Mouse (Mus musculus) Muller cell, postnatal 12 days (primary cell): ENCODE measurements around the gene Gm10354.
"Not testable (repeated sequence)": the region's sequence is repeated elsewhere in the genome, so short reads cannot be mapped to it uniquely, and the experiment has no call there.

Experiments used
- DNase-seq: peaks from one replicate; pipeline ENCODE4 v3.0.0-alpha.2; 2015; ENCODE audit errors: inconsistent ontology term

Gene Gm10354

DNA sequence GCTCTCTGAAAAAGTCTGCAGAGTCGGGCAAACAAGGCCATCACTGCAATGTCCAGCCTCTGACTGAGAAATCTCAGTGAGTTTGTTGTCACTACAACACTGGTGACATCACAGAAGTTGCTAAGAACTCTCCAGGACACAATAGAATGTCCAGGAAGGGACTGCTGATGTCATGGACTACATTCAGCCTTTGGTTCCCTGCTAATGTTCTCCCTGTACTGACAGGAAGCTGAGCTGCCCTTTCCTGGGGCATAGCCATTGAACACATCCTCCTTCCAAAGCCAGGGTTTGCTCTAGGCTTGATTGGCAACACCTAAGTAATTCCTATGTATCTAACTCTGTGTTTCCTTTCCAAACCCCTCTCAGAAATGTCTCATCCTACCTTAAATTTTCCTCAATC, at the start of gene Gm10354:
TSS of gene Gm10354 (minus strand) at position 101 of the 400 bp plus-strand sequence.
- DNase-seq = not testable (repeated sequence)

DNA sequence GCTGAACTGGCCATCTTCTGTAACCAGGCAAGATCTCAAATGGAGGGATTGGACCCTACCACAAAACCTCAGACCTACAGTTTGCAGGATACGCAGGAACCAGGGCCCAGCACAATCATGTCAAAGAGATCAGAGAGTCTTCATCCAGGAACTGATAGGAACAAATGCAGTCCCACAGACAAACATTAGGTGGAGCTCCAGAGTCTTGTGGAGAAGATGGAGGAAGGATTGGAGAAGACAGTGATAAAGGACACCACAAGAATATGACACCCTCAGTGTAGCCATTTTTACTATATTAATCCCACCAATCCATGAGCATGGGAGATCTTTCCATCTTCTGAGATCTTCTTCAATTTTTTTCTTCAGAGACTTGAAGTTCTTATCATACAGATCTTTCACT, 45.6 kb upstream of the Gm10354 start:
- not testable (repeated sequence) for DNase-seq

DNA sequence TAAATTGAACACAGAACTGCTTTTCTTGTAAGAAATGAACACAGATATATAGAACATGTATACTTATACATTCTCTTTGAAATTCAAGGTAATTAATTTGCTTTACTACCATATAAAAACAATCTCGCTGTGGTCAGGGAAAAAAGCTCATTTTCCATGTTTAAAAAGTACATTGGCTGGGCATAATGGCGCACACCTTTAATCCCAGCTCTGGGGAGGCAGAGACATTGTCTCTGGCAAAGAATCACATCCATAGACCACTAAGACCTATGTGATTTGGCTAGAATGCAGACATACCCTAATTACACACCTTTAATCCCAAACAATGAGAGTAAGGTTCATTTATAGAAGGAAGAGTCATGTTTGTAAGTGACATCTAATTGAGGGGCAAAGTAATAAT, 41.3 kb upstream of the Gm10354 start:
- not testable (repeated sequence) for DNase-seq

DNA sequence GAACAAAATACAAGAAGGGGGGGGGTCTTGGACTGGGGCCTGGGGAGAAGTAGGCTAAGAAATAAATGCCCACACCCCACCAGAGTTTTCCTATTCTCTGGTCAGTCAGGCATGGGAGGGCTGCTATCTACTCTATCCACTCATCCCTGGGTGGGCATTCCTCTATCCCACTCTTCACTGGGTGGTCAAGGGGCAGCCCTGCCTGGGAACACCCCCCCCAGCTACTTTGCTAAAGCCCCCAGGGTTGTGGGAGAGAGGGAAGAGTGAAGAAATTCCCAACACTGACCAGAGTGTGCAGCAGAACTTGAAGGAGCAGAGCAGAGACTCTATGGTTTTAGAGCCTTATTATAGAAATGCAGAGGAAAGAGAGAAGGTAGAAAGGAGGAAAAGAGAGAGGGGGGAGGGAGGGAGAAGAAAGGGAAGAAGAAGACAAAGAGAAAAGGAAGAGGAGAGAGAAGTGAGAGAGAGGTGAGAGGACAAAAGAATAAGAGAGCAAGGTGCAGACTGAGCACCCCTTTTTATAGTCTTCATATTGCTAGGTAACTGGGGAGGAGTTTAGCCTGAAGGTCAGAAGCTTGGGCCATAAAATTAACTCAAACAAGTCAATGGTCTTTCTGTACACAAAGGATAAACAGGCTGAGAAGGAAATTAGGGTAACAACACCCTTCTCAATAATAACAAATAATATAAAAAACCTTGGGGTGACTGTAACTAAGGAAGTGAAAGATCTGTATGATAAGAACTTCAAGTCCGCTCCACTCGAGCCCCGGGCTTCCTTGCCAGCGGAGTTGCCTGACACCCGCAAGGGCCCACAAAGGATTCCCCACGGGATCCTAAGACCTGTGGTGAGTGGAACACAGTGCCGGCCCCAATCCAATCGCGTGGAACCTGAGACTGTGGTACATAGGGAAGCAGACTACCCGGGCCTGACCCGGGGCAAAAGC, 32.2 kb upstream of the Gm10354 start:
- not testable (repeated sequence) for DNase-seq

DNA sequence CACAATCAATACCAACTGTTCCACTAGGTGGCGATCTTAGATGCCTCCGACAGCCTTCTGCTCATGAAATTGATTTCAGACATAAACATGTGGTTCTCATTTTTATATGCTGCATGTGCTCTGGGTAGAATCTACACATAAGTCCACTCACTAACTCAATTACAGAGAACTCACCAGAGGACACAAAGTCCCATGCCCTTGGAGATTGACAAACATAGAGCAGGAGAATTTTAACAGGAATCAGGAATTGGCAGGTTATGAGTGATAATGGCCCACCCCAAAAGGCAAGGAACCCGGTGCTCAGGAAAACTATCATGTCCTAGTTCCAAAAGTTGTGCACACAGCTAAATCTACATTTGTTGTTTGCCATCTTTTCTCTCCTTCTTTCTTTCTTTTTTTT, 28.2 kb upstream of the Gm10354 start:
- DNase-seq = not testable (repeated sequence)

DNA sequence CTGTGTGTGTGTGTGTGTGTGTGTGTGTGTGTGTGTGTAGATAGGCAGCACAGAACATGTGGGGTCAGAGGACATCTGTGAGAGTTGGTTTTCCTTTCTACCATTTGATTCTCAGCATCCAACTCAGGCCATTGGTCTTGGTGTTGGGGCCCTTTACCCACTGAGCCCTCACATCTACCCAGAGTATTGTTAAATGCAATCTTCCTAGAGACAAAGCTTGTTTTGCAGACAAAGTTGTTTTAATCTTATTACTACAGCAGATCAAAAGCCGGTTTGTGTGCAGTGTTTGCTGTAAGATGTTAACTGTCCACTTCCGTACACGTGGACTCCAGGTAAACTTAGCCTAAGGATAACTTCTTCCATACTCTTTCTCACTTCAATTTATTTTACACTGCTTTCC, 27.6 kb upstream of the Gm10354 start:
- DNase-seq = not testable (repeated sequence)

DNA sequence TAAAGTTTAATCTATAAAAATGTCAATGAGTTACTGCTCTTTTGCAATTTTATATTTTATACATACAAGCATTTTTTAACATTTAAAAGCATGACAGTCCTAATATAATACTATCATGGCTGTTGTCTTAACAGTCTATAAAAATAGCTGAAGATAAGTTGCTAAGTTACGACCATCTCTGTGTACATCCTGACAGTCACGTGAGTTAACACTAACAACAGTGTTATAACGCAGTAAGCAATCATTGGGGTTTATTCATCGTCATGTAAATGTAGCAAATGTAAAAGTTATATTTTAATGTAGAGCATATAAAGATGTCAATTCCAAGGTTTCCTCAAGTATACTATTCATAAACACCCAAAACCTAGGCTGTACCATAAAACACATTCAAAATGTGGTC, 26.8 kb upstream of the Gm10354 start:
- not testable (repeated sequence) for DNase-seq

DNA sequence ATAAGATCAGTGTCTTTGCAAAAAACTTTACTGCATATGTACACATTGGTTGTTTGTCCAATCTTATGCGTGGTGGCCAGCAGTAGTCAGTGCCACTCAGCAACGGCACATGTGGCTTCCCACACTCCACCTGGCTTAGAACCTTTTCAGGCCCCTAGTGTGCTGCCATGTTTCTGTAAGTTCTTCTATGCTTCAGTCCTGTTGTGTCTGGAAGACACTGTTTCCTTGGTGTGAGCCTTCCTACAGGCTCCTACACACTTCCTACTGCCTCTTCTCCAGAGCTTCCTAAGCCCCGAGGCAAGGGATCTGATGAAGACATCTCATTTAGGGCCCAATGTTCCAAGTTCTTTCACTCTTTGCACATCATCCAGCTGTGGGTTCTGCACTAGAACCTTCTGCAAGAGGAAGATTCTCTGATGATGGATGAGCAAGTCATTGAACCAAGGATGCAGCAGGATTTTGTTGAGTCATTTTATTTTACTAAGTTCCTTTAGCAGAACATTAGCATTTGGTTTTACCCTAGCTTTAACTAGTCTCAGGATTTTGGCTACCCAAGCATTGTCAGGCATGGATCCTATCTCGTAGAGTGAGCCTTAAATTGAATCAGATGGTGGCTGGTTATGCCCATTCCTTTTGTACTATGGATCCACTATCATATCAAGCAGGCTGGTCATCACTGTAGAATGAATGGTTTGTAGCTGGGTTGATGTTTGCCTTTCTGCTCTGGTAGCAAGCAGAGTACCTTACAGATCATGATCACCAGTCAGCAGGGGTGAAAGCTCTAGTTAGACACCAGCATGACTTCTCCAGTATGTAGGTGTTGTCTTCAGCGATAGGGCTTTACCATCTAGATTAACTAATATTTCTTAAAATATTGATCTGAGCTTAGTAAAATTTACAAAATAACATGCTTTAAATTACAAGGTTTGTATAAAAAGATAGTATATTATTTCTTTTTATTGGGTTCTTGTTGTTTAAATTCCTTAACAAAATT, 26.1 kb upstream of the Gm10354 start:
- DNase-seq = not testable (repeated sequence)

DNA sequence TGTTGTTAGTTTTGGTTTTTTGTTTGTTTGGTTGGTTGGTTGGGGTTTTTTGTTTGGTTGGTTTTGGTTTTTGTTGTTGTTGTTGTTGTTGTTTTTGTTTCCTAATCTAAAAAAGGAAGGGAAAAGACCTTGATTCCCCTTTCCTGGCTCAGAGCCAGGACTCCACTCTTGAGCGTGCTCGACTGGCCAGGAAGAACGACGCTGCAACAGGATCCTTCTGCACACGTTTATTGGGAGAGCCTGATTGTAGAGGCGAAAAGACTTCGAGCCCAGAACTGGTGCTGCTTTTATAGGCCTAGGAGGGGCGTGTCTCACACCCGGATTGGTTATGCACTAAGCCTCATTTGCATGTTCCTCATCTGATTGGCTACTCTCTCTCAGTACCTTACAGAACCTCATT, 19.3 kb upstream of the Gm10354 start:
- DNase-seq = not testable (repeated sequence)

DNA sequence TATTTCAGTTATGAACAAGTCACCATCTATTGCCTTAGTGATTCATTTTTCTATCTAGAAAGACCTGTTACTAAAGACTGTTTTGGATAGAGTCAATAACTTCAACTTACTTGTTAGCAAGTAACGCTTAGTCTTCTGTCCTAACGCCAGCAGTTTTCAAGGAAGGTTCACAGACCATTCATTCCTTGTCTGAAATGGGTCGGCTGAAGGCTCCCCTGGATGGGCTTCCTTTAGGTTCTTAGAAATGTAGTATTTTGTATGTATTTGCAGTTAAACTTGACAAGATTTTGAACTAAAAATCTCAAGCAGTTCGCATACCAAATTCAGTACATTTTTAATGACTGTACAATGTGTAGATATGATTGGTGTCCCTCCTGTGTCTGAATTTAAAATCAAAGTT, 18.8 kb upstream of the Gm10354 start:
- DNase-seq = not testable (repeated sequence)

DNA sequence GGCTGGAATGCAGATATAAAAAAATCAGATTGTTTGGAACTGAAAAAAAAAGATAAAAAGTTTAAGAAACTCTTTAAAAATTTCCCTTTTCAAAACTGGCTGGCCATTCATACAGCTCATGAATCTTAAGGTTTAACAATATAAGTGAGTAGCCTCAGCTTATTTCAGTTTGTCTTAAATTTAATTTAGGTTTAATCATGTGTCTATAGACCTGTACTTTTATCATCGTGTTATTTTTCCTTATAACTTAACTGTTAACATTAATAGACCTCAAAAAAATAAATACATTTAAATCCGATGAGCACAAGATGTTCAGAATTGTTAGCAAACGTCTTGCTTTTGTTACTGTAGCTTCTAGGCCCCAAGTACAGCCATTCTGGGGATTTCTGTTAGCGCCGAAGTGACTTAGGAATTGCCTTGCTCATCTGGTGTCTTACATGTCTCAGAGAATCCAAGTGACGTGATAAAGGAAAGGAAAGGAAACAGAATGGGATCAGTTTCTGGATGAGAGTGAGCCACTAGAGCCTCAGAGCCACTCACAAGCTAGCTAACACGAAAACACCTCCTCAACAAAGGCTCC, 18.0 kb upstream of the Gm10354 start:
- not testable (repeated sequence) for DNase-seq

DNA sequence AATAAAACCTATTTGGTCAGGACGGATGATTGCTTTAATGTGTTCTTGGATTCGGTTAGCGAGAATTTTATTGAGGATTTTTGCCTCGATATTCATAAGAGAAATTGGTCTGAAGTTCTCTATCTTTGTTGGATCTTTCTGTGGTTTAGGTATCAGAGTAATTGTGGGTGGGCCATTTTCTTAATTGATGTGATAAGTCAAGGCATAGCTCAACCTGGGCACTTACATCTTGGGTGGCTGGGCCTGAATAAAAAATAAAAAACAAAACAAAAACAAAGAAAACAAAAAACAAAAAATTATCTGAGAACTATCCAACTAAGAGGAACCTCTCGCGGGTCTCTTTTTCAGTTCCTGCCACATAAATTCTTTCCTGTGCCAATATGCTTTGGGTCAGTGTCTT, 15.4 kb upstream of the Gm10354 start:
- DNase-seq = not testable (repeated sequence)

DNA sequence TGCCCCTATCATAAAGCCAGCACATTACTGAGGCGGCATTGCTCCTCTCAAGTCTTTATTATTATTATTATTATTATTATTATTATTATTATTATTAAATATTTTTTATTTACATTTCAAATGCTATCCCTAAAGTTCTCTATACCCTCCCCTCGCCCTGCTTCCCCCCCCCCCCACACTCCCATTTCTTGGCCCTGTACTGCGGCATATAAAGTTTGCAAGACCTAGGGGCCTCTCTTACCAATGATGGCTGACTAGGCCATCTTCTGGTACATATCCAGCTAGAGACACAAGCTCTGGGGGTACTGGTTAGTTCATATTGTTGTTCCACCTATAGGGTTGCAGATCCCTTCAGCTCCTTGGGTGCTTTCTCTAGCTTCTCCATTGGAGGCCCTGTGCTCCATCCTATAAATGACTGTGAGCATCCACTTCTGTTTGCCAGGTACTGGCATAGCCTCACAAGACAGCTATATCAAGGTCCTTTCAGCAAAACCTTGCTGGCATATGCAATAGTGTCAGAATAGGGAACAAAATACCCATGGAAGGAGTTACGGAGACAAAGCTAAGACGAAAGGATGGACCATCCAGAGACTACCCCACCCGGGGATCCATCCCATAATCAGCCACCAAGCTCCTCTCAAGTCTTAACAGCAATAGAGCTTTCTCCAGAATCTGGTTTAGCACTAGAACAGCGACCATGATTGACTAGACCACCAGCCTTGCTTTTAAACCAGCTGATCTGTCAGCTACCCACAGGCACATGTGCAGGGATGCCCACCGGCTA, 11.8 kb upstream of the Gm10354 start:
- DNase-seq = not testable (repeated sequence)

DNA sequence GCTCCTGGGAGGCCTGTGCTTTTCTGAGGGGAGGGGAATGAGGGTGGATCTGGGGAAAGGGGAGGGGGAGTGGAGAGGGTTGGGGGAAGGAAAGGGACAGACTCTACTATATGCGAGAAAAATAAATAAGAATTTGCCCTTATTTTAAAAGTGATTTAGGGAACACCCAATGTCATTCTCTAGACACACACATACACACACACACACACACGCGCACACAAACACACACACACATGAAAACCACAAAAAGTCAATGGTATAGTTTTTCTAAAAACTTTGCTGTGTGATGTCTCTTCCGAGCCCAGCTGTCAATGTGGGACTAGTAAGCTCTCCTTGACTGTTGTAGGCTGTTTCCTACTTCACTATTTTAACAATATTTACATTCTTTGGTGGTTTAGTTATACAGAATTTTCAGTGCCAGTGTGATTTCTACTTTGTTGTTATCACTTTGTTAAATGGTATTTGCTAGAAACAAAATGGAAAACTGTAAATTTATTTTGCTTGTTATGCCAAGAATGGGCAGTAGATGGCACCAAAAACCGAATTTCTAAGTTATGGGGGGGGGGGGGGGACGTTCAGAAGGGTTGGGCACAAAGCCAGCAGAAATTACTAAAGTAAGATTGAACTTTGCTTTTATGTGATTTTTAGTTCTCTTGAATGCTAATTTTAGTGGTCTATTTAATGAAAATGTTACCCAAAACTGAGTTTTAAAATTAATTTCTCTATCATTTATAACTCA, 8.1 kb upstream of the Gm10354 start:
- not testable (repeated sequence) for DNase-seq

DNA sequence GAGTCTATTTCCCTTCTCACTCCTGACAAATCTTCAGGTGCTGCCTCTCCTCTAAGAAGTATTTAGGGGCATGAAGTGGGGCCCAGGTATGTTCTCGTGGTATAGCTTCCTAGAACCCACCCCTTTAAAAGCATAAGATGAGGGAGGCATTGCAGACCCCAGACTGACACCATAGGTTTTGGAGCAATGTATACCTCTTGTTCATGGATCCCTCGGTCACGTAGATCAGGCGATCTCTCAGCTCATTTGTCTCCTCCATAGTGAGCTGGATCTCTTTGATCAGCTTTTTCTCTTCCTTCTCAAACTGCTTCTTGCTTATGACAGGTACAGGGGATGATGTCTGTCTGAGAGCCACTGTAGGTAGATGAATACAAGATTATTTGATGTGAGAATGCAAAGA, 1.4 kb downstream of the Gm10354 start:
- DNase-seq = not testable (repeated sequence)

DNA sequence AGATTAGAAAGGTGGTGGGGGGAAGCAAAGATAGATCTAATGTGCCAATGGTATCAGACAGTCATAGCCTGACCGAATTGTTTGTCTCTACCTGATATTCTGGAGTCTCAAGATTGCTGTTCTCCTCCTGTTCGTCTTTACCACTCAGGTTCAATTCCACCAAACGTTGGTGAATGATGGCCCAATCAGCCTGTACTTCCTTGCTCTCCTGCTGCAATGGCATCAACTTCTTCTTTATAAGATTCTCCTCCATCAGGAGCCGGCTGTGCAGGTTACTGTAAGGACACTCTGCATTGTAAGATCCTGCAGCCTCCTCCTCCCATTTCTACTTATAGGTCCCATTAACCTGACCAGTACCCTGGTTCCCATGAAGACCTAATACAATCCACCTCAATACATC, 3.4 kb downstream of the Gm10354 start:
- DNase-seq = not testable (repeated sequence)

DNA sequence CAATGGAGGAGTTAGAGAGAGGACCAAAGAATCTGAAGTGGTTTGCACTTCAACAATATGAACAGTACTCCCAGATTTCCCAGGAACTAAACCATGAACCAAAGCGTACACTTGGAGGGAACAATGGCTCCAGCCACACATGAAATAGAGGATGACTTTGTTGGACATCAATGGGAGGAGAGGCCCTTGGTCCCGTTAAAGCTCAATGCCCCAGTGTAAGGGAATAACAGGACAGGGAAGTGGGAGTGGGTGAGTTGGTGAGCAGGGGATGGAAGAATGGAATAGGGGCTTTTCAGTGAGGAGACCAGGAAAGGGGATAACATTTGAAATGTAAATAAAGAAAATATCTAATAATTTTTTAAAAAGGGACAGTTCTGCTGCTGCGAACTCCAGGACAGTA, 5.9 kb downstream of the Gm10354 start:
- not testable (repeated sequence) for DNase-seq

DNA sequence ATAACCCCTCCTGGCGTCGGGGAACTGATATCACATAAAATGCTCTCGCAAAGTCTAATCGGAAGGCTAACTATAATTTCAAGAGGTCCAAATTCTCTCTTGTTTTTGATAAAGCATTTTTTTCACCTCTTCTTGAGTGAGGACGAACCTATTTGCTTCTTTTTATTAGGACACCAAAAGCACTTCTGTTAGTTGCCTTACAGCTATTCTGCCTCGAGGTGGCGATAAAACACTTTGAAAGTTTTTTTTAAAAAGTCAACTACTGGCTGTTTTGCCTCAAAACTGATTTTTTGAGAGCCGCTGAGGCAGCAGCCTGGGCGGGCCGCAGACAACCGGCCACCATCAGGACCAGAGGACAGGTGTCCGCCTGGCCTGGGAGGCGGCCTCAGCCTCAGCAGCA, 14.9 kb downstream of the Gm10354 start:
- not testable (repeated sequence) for DNase-seq

DNA sequence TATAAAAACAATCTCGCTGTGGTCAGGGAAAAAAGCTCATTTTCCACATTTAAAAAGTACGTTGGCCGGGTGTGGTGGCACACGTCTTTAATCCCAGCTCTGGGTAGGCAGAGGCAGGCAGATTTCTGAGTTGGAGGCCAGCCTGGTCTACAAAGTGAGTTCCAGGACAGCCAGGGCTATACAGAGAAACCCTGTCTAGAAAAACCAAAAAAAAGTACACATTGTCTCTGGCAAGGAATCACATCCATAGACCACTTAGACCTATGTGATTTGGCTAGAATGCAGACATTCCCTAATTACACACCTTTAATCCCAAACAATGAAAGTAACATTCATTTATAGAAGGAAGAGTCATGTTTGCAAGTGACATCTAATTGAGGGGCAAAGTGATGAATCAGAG, 17.2 kb downstream of the Gm10354 start:
- not testable (repeated sequence) for DNase-seq
